Mouse (Mus musculus) kidney, postnatal 0 days (tissue): Measurements from ENCODE around the gene H2-T24. TPM values are rescaled to one million over a fixed set of nuclear protein-coding genes. Genes with fewer than 3 reads are reported as not detected.

Experiments used
- ATAC-seq: fragments of 200-750 bp; cut with Nextera tagmentation; replicated peaks from 2 replicates; pipeline ENCODE4 v1.8.0; 2017; ENCODE audit warnings: low read depth, moderate number of reproducible peaks, moderate TSS enrichment, moderate library complexity; ENCODE audit not compliant: low FRiP score
- DNase-seq: peaks from one replicate; pipeline ENCODE4 v3.0.0-alpha.2; 2016; ENCODE audit warnings: low spot score
- H3K27ac ChIP-seq: fragments of 300-500 bp; sonication (generic); 2 replicates; pipeline ENCODE4 v1.5.1; 2014; ENCODE audit warnings: mild to moderate bottlenecking
- H3K27me3 ChIP-seq: fragments of 300-500 bp; sonication (generic); 2 replicates; pipeline ENCODE4 v1.6.1; 2014; ENCODE audit warnings: low read length, mixed read lengths; ENCODE audit not compliant: insufficient read depth
- H3K36me3 ChIP-seq: fragments of 300-500 bp; sonication (generic); 2 replicates; pipeline ENCODE4 v1.6.1; 2014; ENCODE audit warnings: low read length, mixed read lengths; ENCODE audit not compliant: insufficient read depth
- H3K4me1 ChIP-seq: fragments of 300-500 bp; sonication (generic); replicated peaks from 2 replicates; pipeline ENCODE4 v1.6.1; 2014; ENCODE audit warnings: antibody characterized with exemption, low read length, mixed read lengths; ENCODE audit not compliant: insufficient read depth
- H3K4me2 ChIP-seq: fragments of 300-500 bp; sonication (generic); 2 replicates; pipeline ENCODE4 v1.6.1; 2014; ENCODE audit warnings: mild to moderate bottlenecking, low read length, moderate library complexity, mixed read lengths
- H3K4me3 ChIP-seq: fragments of 300-500 bp; sonication (generic); replicated peaks from 2 replicates; pipeline ENCODE4 v1.5.1; 2014; ENCODE audit warnings: low read depth, low read length
- H3K9ac ChIP-seq: fragments of 300-500 bp; sonication (generic); 2 replicates; pipeline ENCODE4 v1.6.1; 2014; ENCODE audit warnings: low read depth, low read length
- H3K9me3 ChIP-seq: fragments of 300-500 bp; sonication (generic); replicated peaks from 2 replicates; pipeline ENCODE4 v1.6.1; 2016; ENCODE audit warnings: low read length, inconsistent platforms, mixed read lengths
- CTCF ChIP-seq: IDR thresholded peaks from 2 replicates; pipeline ENCODE4 v1.5.1; 2016; ENCODE audit warnings: antibody characterized with exemption, low read depth, mild to moderate bottlenecking, moderate library complexity
- WGBS: fragments of 180-500 bp; shearing (Covaris S2); extraction: QIAGEN DNeasy Blood & Tissue Kit; methylation state at CpG from one replicate; pipeline ENCODE4 v1.1.7; 2014; 5-methylcytosine and 5-hydroxymethylcytosine counted together
- polyA plus RNA-seq: library from polyadenylated mRNA; unstranded; fragments of >200 nt; fragmentation: Nextera tagmentation; extraction: Ambion mirVana; gene quantifications from 2 replicates; pipeline ENCODE4 v1.2.1, GENCODE M21; 2015

Gene H2-T24
- polyA plus RNA-seq, 1 experiment from 2014 or later, result 1.3 TPM

DNA sequence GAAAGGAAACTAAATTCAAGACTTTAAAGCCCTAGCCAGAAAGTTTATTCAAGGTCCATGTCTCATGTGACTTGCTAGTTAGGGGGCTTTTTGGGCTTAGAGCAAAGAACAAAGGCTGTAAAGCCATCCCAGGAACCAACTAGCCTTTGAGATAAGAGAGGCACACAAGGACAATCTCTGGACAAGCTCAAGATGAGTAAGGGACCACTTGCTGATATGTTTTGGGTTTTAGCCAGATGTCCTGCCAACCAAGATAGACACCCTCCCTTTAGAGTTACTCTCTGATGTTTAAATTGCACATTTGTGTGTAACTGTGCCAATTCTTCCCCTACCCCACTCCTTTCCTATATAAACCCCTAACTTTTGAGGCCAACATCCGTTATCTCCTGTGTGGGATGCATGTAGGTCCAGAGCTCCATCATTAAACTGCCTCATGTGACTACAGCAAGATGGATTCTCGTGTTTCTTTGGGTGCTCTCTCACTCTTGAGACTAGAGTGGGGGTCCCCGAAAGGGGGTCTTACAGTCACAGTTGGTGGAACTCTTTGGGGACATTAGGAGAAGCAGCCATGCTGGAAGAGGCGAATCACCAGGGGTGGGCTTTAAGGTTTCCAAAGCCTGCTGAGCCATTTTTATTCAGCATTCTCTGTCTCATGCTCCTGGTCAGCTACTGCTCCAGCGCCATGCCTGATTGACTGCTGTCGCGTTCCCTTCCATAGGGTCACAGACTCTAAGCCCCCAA is 8.7 kb upstream of the H2-T24 start:
- H3K27ac ChIP-seq, result no peak overlapping the region
- no peak overlapping the region for H3K4me2 ChIP-seq
- no peaks in the 10 kb centered on the region for H3K27me3 ChIP-seq
- H3K9ac ChIP-seq, result no peak overlapping the region
- WGBS, result 75% methylated on average over 7 of the region's 7 CpGs
- TF ChIP-seq CTCF, result no peak
- no peaks in the 10 kb centered on the region; the same call in 1 of the 2 replicates for H3K4me1 ChIP-seq
- DNase-seq, result no peak
- no peak overlapping the region for H3K4me3 ChIP-seq
- H3K36me3 ChIP-seq, result no peaks in the 10 kb centered on the region
- no peaks in the 10 kb centered on the region for H3K9me3 ChIP-seq
- no peak for ATAC-seq

DNA sequence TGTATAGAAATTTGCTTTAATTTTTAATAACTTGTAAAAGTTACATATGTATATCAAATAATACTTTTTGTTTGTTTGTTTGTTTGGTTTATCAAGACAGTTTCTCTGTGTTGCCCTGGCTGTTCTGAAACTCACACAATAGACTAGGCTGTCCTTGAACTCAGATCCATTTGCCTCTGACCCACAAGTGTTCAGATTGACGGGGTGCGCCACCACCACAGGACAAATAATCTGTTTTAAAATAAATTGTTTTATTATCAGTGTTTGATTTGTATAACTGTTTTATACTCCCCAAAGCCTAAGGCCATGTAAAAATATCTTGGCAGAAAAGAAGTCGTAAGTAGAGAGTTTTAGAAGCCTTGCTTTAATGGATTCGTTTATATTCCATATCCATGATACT is 7.3 kb upstream of the H2-T24 start:
- H3K4me1 ChIP-seq, result no peaks in the 10 kb centered on the region; the same call in 1 of the 2 replicates
- no peak overlapping the region for H3K9ac ChIP-seq
- H3K4me3 ChIP-seq, result no peak overlapping the region
- no peaks in the 10 kb centered on the region for H3K27me3 ChIP-seq
- DNase-seq (no peak), ATAC-seq (no peak)
- H3K27ac ChIP-seq, result no peak overlapping the region
- no peaks in the 10 kb centered on the region for H3K36me3 ChIP-seq
- no peaks in the 10 kb centered on the region for H3K9me3 ChIP-seq
- 86% methylated on average over 4 of the region's 4 CpGs for WGBS
- no peak for TF ChIP-seq CTCF
- H3K4me2 ChIP-seq, result no peak overlapping the region

DNA sequence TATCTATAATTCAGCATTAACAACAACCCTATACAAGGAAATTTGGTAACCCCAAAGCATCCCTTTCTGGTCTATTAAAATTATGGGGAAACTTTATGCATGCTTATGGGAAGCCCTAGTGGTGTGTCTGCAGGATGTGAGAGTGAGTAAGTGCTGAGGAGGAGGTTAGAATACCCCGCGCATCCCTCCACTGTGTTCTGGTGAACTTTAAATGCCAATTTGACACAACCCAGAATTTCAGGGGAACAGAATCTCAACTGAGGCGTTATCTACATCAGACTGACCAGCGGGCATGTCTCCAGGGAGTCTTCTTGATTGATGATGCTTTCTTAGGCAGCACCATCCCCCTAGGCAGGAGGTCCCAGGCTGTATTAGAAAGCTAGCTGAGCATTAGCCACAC is 5.5 kb upstream of the H2-T24 start:
- H3K4me1 ChIP-seq, result no peaks in the 10 kb centered on the region; the same call in 1 of the 2 replicates
- H3K36me3 ChIP-seq, result no peaks in the 10 kb centered on the region
- H3K27me3 ChIP-seq, result no peaks in the 10 kb centered on the region
- H3K9me3 ChIP-seq, result no peaks in the 10 kb centered on the region
- ATAC-seq, result no peak
- no peak for DNase-seq
- no peak overlapping the region for H3K4me3 ChIP-seq
- no peak for TF ChIP-seq CTCF
- no peak overlapping the region for H3K9ac ChIP-seq
- WGBS, result 60% methylated on average over 4 of the region's 4 CpGs
- H3K27ac ChIP-seq, result no peak overlapping the region
- no peak overlapping the region for H3K4me2 ChIP-seq

DNA sequence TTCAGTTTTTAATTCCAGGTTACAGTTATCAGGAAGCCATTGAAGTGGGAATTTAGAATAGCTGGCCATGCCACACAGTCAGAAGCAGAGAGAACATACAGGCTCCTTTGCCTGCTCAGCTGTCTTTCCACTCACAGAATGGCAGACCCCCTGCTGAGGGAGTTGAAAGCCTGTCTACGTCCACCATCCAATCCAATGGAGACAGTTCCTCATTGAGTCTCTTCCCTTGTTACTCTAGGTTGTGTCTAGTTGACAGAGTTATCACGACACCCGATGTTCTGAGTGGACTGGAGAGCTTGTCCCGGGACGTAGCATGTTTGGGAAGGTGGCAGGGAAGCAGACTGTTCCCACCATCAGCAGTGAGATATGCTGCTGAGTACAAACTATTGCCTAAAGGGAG is 4.8 kb upstream of the H2-T24 start:
- Histone ChIP-seq H3K4me1 (no peaks in the 10 kb centered on the region; the same call in 1 of the 2 replicates), H3K36me3 (no peaks in the 10 kb centered on the region), H3K9ac (no peak overlapping the region), H3K4me3 (no peak overlapping the region), H3K27me3 (no peaks in the 10 kb centered on the region), H3K9me3 (no peaks in the 10 kb centered on the region), H3K27ac (no peak overlapping the region), H3K4me2 (no peak overlapping the region)
- no peak for TF ChIP-seq CTCF
- ATAC-seq (no peak), DNase-seq (no peak)
- 86% methylated on average over 5 of the region's 5 CpGs for WGBS

DNA sequence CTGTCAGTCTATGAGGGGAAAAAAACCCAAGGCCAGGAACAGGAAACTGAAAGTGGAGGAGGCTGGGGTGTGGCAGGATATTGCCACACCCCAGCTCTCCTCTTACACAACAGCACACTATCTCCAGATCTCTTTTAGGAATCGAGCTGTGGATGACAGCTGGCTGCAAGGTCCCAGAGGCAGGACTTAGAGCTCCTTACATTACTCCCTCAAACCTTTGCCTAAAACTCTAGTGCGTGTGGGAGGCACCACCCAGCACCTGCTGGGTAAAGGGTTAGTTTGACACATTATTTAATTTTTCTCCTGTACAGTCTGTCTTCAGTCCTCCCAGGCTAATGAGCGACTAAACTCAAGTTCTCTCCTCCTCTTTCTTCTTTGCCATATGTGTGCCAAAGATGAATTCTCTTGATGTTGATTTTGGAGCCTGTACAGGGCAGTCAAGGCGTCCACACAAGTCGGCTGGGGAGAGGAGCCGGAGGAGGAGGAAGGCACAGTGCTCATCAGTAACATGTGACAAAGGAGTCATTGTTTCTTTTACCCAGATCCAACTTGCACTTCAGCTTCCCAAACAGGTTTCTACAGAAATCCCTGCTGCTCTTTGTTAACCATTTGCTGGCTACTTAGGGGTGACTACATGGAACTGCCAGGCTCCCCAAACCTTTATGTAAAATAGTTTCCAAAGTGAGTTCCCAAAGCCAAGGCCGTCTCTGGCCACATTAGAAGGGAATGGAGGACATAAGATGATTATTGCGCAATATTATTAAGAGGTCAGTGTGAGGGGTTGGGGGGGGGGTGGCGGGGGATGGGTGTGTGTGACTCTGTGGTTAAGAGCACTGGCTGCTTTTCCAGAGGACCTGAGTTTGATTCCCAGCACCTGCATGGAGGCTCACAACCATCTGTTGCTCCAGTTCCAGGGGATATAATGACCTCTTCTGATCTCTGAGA is 3.6 kb upstream of the H2-T24 start:
- Histone ChIP-seq H3K4me3 (no peak overlapping the region), H3K27ac (peak overlapping the region; percentile 58), H3K27me3 (no peaks in the 10 kb centered on the region), H3K9ac (no peak overlapping the region), H3K36me3 (no peaks in the 10 kb centered on the region), H3K4me1 (no peaks in the 10 kb centered on the region; the same call in 1 of the 2 replicates), H3K4me2 (peak overlapping the region; percentile 4; the same call in 1 of the 2 replicates), H3K9me3 (no peaks in the 10 kb centered on the region)
- DNase-seq (peak; percentile 66), ATAC-seq (peak; percentile 16; the same call in 1 of the 2 replicates)
- 37% methylated on average over 9 of the region's 9 CpGs for WGBS
- TF ChIP-seq CTCF, result no peak

DNA sequence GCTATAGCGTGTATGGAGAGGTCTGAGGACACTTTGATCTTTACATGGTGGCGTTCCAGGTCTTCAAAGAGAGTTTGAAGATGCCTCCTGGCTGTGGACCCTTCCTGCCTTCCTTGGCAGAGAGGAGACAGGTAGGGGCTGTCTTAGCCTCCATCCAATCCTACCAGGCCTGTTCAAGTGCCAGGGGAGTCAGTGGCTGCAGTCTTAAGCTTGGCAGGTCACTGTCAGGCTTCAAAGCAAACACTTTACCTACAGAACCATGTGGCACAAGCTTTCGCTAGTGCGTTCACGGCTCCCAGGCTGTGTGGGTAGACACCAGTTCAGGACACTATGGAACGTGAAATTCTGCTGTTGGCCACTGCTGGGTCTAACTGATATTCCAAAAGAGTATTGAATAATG is 2.6 kb upstream of the H2-T24 start:
- no peak overlapping the region for H3K4me2 ChIP-seq
- WGBS, result 95% methylated on average over 6 of the region's 6 CpGs
- no peak for TF ChIP-seq CTCF
- H3K4me3 ChIP-seq, result no peak overlapping the region
- no peaks in the 10 kb centered on the region for H3K36me3 ChIP-seq
- DNase-seq (no peak), ATAC-seq (no peak)
- H3K9ac ChIP-seq, result no peak overlapping the region
- H3K9me3 ChIP-seq, result no peaks in the 10 kb centered on the region
- H3K4me1 ChIP-seq, result no peaks in the 10 kb centered on the region; the same call in 1 of the 2 replicates
- H3K27me3 ChIP-seq, result no peaks in the 10 kb centered on the region
- peak overlapping the region; percentile 58; the same call in 1 of the 2 replicates for H3K27ac ChIP-seq
